ENCODE assay signal across 8 mouse cellular contexts in the genomic region with DNA sequence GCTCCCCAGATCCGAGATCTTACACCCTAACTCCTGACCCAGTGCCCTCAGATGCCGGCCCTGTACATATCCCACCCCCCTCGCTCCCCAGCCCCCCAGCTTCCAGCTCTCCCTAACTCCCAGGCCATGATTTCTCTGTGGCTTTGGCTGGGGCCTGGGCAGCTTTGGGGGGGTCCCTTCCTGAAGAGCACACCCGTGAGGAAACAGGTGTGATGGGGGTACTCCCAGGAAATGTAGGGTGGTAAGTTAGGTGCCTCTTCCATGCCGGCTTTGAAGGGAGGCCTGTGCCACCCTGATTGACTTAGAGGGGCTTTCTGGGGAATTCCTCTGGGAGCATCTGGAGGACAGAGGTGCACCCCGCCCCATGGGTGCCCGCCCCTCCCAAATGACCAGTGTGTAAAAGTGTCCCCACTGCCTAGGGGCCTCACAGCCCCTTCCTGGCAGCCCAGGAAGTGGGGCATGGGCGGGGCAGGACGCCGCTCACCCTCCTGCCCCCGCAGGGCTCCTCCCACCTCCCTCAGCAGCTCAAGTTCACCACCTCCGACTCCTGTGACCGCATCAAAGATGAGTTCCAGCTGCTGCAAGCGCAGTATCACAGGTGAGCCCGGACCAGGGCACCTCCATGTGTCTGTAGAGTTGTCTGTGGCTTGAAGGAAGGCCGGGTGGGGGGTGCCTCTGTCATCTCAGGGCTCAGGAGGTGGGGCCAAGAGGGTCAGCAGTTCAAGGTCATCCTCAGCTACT. TPM values are rescaled to one million over a fixed set of nuclear protein-coding genes. Genes with fewer than 3 reads are reported as not detected.
DNase-seq lines count a peak whose midpoint lies in the region; ATAC-seq and TF ChIP-seq lines count a peak whose summit lies in the region.

No protein-coding gene starts in this region.

- 43% methylated on average over 15 of the region's 16 CpGs for WGBS in forebrain, postnatal 0 days
- WGBS in kidney, embryonic 15.5 days: 7% methylated on average over 16 of the region's 16 CpGs
- 5% methylated on average over 16 of the region's 16 CpGs for WGBS in spleen, adult 2 months

- H3K27me3 ChIP-seq in forebrain, postnatal 0 days (ENCODE audit: insufficient read depth, low read length): no peaks in the 10 kb centered on the region
- H3K27me3 ChIP-seq in kidney, embryonic 15.5 days: no peaks in the 10 kb centered on the region
- H3K27me3 ChIP-seq in spleen, adult 2 months (ENCODE audit: control insufficient read depth, insufficient read depth, low read length): no peaks in the 10 kb centered on the region

- H3K9ac ChIP-seq in forebrain, postnatal 0 days: peak overlapping the region; percentile 93
- peak overlapping the region; percentile 96 for H3K9ac ChIP-seq in kidney, embryonic 15.5 days

- peak overlapping the region; percentile 88 for H3K4me2 ChIP-seq in forebrain, postnatal 0 days (ENCODE audit: low read depth)
- H3K4me2 ChIP-seq in kidney, embryonic 15.5 days: peak overlapping the region; percentile 87

- peaks cover 22% of the 10 kb centered on the region for H3K36me3 ChIP-seq in forebrain, postnatal 0 days (ENCODE audit: insufficient read depth)
- H3K36me3 ChIP-seq in kidney, embryonic 15.5 days: peaks cover 40% of the 10 kb centered on the region
- peaks cover 29% of the 10 kb centered on the region for H3K36me3 ChIP-seq in spleen, adult 2 months (ENCODE audit: control insufficient read depth, insufficient read depth, low read length)

- H3K4me1 ChIP-seq in forebrain, postnatal 0 days (ENCODE audit: insufficient read depth): peaks cover 5% of the 10 kb centered on the region
- peaks cover 61% of the 10 kb centered on the region for H3K4me1 ChIP-seq in kidney, embryonic 15.5 days
- H3K4me1 ChIP-seq in spleen, adult 2 months (ENCODE audit: control insufficient read depth, insufficient read depth, insufficient read length): peaks cover 16% of the 10 kb centered on the region; the same call in 1 of the 2 replicates

- ATAC-seq in forebrain, postnatal 0 days: no peak
- peak; percentile 27 for ATAC-seq in kidney, embryonic 15.5 days (replicated peaks; ENCODE audit: low FRiP score)

- no peak; the same call in 1 of the 2 replicates for TF ChIP-seq POLR2A in spleen, adult 2 months (IDR thresholded peaks at IDR 0.05; ENCODE audit: low read depth, low read length)

- no peaks in the 10 kb centered on the region for H3K9me3 ChIP-seq in forebrain, postnatal 0 days (ENCODE audit: low read length)
- H3K9me3 ChIP-seq in kidney, embryonic 15.5 days (replicated peaks): no peaks in the 10 kb centered on the region

- H3K4me3 ChIP-seq in forebrain, postnatal 0 days (ENCODE audit: low read depth, low read length): peak overlapping the region; percentile 76
- H3K4me3 ChIP-seq in kidney, embryonic 15.5 days (replicated peaks): peak overlapping the region; percentile 89
- H3K4me3 ChIP-seq in spleen, adult 2 months (ENCODE audit: extremely low read depth, insufficient read depth, insufficient read length): peak overlapping the region; percentile 97

- DNase-seq in CD4-positive helper T cell, adult 2 months (ENCODE audit: low read depth, low spot score): peak; percentile 94
- peak; percentile 94 for DNase-seq in T-cell, adult 2 months (ENCODE audit: low spot score)
- no peak for DNase-seq in forebrain, postnatal 0 days
- peak; percentile 72 for DNase-seq in lung, postnatal 36 days
- peak in 1 of 2 experiments; percentile 80 for DNase-seq in spleen, adult 2 months (ENCODE audit: low read depth in 1 of 2, low spot score in 2 of 2)
- DNase-seq in frontal cortex, postnatal 10 days (ENCODE audit: low spot score in 2 of 2): no peak
- DNase-seq in left cerebral cortex, postnatal 36 days (ENCODE audit: low spot score in 2 of 2): no peak

- no peak for TF ChIP-seq CTCF in forebrain, postnatal 0 days (IDR thresholded peaks at IDR 0.05; ENCODE audit: low read depth)
- no peak for TF ChIP-seq CTCF in spleen, adult 2 months (IDR thresholded peaks at IDR 0.05; ENCODE audit: extremely low read depth, insufficient read depth, insufficient read length, insufficient replicate concordance)

- intact Hi-C loops in left cerebral cortex, postnatal 36 days (cut with DNase I): no loop called here

- H3K27ac ChIP-seq in forebrain, postnatal 0 days (ENCODE audit: low read depth, low read length): 0 out of 2 replicates have a peak overlapping the region, but pooled peaks have one; percentile 87
- H3K27ac ChIP-seq in kidney, embryonic 15.5 days: peak overlapping the region; percentile 94
- peak overlapping the region; percentile 88 for H3K27ac ChIP-seq in spleen, adult 2 months (ENCODE audit: insufficient read depth, low read length)

RNA-seq across cellular contexts. Expression of a gene that starts 1.6 kb away (rescaled TPM):
- total RNA-seq in forebrain, postnatal 0 days (2014; rRNA removed): 450 and 455 TPM in 2 replicates
- 752 and 802 TPM in 2 replicates for polyA plus RNA-seq in forebrain, postnatal 0 days (2015; fragmentation: Nextera tagmentation; extraction: Ambion mirVana)
- polyA plus RNA-seq in kidney, embryonic 15.5 days (2015; fragmentation: Nextera tagmentation; extraction: Ambion mirVana): 535 and 630 TPM in 2 replicates
- polyA plus RNA-seq in spleen, adult 2 months (2012; rRNA removed): 702 and 1,172 TPM in 2 replicates
- 100 to 1,000 TPM; 652 to 731 TPM for total RNA-seq in left cerebral cortex, postnatal 36 days (2021)

RNA-seq across cellular contexts. Expression of a gene that starts 13.5 kb away (rescaled TPM):
- 20.5 and 25.6 TPM in 2 replicates for total RNA-seq in forebrain, postnatal 0 days (2014; rRNA removed)
- polyA plus RNA-seq in forebrain, postnatal 0 days (2015; fragmentation: Nextera tagmentation; extraction: Ambion mirVana): 21.0 and 30.5 TPM in 2 replicates
- polyA plus RNA-seq in kidney, embryonic 15.5 days (2015; fragmentation: Nextera tagmentation; extraction: Ambion mirVana): 39.3 and 45.6 TPM in 2 replicates
- 49.9 and 58.6 TPM in 2 replicates for polyA plus RNA-seq in spleen, adult 2 months (2012; rRNA removed)
- 10 to 100 TPM; 23.7 to 37.6 TPM for total RNA-seq in left cerebral cortex, postnatal 36 days (2021)

RNA-seq across cellular contexts. Expression of a gene that starts 15.9 kb away (rescaled TPM):
- total RNA-seq in forebrain, postnatal 0 days (2014; rRNA removed): 110 and 114 TPM in 2 replicates
- 126 and 133 TPM in 2 replicates for polyA plus RNA-seq in forebrain, postnatal 0 days (2015; fragmentation: Nextera tagmentation; extraction: Ambion mirVana)
- polyA plus RNA-seq in kidney, embryonic 15.5 days (2015; fragmentation: Nextera tagmentation; extraction: Ambion mirVana): 79.0 and 88.6 TPM in 2 replicates
- polyA plus RNA-seq in spleen, adult 2 months (2012; rRNA removed): 33.8 and 38.9 TPM in 2 replicates
- total RNA-seq in left cerebral cortex, postnatal 36 days (2021): 100 to 1,000 TPM; 103 to 115 TPM

RNA-seq across cellular contexts. Expression of a gene that starts 36.9 kb away (rescaled TPM):
- 1.3 and 1.5 TPM in 2 replicates for total RNA-seq in forebrain, postnatal 0 days (2014; rRNA removed)
- 1.3 and 1.6 TPM in 2 replicates for polyA plus RNA-seq in forebrain, postnatal 0 days (2015; fragmentation: Nextera tagmentation; extraction: Ambion mirVana)
- 0.89 and 1.00 TPM in 2 replicates for polyA plus RNA-seq in kidney, embryonic 15.5 days (2015; fragmentation: Nextera tagmentation; extraction: Ambion mirVana)
- 14.8 and 15.1 TPM in 2 replicates for polyA plus RNA-seq in spleen, adult 2 months (2012; rRNA removed)
- 1 to 10 TPM; 2.3 to 3.1 TPM for total RNA-seq in left cerebral cortex, postnatal 36 days (2021)

RNA-seq across cellular contexts. Expression of a gene that starts 40.0 kb away (rescaled TPM):
- total RNA-seq in forebrain, postnatal 0 days (2014; rRNA removed): 8.7 and 14.1 TPM in 2 replicates
- 4.2 and 5.1 TPM in 2 replicates for polyA plus RNA-seq in forebrain, postnatal 0 days (2015; fragmentation: Nextera tagmentation; extraction: Ambion mirVana)
- 15.6 and 16.8 TPM in 2 replicates for polyA plus RNA-seq in kidney, embryonic 15.5 days (2015; fragmentation: Nextera tagmentation; extraction: Ambion mirVana)
- 14.3 and 15.6 TPM in 2 replicates for polyA plus RNA-seq in spleen, adult 2 months (2012; rRNA removed)
- total RNA-seq in left cerebral cortex, postnatal 36 days (2021): 10 to 100 TPM in 1 of 2 experiments, 1 to 10 TPM in 1; 9.7 to 10.9 TPM

Comparison
In these comparisons a context has a peak if more than half of its experiments do, and no peak if none do; other contexts are left out.
1. DNase-seq: peak in CD4-positive helper T cell, adult 2 months (single experiment), T-cell, adult 2 months (single experiment) and lung, postnatal 36 days (single experiment); none in forebrain, postnatal 0 days (single experiment), frontal cortex, postnatal 10 days (0 of 2) and left cerebral cortex, postnatal 36 days (0 of 2).
2. Peak in every context shown above with its lines, with median percentiles within 50 percentile points of each other: H3K27ac ChIP-seq and H3K4me3 ChIP-seq.